Mouse (Mus musculus): Measurements from ENCODE around the gene Ttf1.

Gene Ttf1

DNA sequence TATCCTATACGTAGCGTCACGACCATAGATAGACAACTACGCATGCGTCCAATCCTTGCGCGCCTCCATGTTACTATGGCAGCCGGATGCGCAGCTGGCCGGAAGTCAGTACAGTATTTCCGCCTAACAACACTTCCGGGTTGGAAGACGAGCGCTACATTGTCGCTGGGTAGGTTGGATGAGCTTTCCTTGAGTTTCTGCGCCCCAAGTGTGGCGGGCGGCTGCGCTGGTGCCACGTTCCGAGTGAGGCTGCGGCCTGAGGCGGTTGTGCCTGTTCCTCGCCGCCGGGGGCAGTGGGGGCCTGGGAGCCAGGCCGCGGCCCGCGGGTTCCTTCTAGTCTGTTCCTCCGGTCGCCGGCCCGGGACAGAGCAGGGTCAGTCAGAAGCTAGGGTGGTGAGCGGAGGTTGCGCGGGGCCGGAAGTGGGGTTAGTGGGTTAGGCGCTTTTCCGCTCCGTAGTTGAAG is at the start of gene Ttf1:
Gene Ttf1, plus strand, starts transcription at position 128 of the 463 bp plus-strand sequence.
- DNase-seq: peak; percentile 88 to 92

- DNase-seq: no peak
Observed at GRCm38 (mm10) chr2:29012523-29012922, 47.5 kb upstream of the Ttf1 start.

- no peak for DNase-seq
Observed at GRCm38 (mm10) chr2:29016599-29017587, 43.2 kb upstream of the Ttf1 start.

- DNase-seq: no peak
Observed at GRCm38 (mm10) chr2:29018680-29019079, 41.4 kb upstream of the Ttf1 start.

- no peak for DNase-seq
Observed at GRCm38 (mm10) chr2:29021025-29021424, 39.0 kb upstream of the Ttf1 start.

GRCm38 (mm10) chr2:29023001-29023400 is 37.1 kb upstream of the Ttf1 start:
- DNase-seq: no peak

DNA sequence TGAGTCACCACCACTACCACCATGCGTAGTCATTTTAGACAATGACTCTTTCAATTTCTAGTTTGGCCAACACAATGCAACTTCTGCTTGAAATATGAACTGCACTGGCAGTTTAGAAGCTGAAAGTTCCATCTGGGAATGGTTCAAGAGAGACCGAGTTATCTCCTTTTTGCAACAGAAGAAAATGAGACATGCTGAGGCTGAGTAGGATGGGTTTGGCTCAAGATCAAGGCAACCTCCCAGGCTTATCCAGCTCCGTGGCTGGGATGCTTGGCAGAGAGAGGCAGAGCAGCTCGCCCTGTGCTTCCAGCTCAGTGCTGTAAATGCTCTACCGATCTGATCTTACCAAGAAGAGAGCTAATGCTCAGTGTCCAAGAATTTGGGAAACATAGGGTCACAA is 34.8 kb upstream of the Ttf1 start:
- DNase-seq: no peak

DNA sequence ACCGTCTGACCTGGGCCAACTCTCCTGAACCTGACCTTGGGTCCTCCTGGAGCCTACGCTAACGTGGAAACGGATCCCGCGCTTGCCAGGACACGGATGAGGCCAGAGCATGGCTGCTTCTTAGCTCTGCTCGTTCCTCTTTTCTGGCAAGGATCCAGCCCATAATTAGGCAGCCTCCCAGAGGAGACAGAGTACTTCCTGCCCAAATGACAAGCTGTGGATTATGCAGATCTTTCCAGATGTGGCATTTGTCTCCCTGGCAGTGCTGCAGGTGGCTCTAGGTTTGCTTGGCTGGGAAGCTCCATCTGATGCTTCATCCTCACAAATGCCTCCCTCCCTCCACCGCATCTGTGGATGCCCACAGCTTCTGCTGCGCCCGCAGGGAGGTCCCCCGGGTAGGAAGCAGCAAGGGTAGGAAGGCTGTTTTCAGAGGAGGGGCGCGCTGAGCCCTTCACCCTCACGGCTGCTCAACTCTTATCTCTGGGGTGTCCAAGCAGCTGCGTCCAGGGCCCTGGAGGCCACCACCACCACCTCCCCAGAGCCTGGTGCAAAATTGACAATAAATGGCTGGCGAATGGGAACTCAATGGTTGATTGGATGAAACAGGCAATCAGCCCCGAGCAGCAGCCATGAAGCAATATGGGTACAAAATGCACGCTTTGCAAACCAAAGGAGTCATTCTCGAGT is 29.9 kb upstream of the Ttf1 start:
- DNase-seq: no peak

DNA sequence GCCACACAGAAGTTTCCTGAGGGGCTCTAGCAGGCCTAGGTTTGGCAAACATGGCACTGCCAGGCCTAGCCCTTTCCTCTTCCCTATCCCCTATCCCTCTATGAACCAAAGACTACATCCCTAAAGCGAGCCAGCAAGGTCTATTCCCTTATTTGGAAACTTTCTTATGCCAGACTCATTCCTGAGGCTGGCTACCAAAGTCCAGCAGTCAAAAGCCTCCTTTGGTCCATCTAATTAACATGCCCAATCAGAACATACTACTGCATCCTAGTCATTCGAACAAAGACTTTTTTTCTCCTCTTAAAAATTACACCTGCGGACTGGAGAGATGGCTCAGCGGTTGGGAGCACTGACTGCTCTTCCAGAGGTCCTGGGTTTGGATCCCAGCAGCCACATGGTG is 28.1 kb upstream of the Ttf1 start:
- no peak for DNase-seq

DNA sequence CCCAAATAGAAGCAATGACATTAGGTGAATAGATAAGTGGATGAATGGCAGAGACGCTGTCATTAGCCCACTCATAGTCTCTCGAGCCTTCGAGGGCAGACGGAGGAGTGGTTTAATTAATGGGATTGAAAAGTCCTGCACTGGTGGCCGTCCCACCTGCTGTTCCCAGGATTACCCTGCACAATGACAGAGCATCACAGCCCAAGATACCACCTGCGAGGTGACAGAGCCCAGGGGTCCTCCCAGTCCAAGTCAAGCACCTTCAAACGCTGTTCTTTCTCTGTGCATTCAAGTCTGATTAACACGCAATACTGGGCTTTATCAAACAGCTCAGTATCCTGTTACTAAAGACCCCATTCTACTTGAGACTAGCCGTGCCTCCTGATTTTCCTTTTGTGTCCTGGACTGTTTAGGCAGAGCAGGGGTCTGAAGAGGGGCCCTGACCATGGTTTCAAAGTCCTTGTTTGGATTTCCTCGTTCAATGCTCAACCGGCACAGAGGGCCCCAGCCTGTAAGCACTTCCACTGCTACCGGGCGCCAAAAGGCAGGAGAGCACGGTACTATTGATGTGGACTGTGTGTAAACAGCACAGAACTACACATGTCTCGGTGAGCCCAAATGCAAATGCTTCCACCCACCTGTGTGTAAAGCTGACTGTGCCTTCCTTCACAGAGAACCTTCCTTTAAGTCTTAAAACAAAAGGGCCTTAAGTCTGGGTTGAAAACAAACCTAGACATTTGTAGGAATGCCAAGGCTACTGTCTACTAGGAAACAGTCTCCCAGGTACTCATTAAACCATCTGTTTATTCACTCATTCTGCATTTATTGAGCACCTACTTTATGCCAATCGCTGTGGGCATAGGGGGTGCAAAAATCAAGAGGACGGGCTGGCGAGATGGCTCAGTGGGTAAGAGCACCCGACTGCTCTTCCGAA is 25.3 kb upstream of the Ttf1 start:
- DNase-seq: no peak

- DNase-seq: no peak
Observed at GRCm38 (mm10) chr2:29035698-29036097, 24.4 kb upstream of the Ttf1 start.

- DNase-seq: no peak
Observed at GRCm38 (mm10) chr2:29039741-29040140, 20.3 kb upstream of the Ttf1 start.

- no peak for DNase-seq
Observed at GRCm38 (mm10) chr2:29040594-29041476, 19.2 kb upstream of the Ttf1 start.

GRCm38 (mm10) chr2:29041477-29041768 is 18.6 kb upstream of the Ttf1 start:
- no peak for DNase-seq

- no peak for DNase-seq
Observed at GRCm38 (mm10) chr2:29042124-29042523, 17.9 kb upstream of the Ttf1 start.

GRCm38 (mm10) chr2:29046151-29046550 is 13.9 kb upstream of the Ttf1 start:
- DNase-seq: no peak

DNA sequence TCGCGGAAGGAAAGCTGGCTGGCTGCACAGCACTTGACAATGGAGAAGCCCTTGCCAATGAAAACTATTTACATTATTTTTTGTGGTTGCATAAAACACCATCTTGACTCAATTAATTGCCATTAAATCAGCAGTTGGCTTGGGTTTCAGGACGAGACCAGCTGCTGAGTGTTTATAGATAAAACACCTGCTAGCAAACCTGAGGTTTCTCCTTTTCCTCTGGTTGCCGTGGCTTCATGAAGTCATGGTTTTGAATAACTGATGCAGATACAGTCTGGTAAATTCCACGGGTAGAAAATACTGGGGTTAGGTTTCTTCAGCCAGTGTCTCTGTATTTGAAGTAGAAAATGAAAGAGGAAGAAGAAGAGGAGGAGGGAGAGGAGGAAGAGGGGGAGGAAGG is 8.1 kb upstream of the Ttf1 start:
- DNase-seq: no peak

DNA sequence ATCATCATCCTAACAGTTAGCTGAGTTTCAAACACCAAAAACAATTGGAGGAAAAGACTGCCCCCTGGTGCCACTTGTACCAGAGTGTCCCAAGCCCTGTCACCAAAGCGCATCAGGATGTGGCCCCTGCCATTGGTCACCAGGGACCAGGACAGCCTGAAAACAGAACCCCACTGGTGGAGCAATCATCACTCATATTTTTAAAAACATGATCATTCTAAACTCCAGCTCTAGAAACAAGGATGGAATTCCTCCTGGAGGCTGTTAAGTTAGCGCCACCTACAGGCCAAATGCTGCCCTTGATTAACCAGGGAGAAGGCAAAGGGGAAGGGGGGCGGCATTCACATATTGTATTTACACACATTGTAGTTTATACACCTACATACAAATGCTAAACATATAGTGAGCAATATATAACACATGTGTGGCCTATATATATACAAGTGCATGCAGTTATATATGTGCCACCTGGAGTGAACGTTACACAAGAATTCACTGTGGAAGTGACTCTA is 7.1 kb upstream of the Ttf1 start:
- peak; percentile 39 to 55 for DNase-seq

DNA sequence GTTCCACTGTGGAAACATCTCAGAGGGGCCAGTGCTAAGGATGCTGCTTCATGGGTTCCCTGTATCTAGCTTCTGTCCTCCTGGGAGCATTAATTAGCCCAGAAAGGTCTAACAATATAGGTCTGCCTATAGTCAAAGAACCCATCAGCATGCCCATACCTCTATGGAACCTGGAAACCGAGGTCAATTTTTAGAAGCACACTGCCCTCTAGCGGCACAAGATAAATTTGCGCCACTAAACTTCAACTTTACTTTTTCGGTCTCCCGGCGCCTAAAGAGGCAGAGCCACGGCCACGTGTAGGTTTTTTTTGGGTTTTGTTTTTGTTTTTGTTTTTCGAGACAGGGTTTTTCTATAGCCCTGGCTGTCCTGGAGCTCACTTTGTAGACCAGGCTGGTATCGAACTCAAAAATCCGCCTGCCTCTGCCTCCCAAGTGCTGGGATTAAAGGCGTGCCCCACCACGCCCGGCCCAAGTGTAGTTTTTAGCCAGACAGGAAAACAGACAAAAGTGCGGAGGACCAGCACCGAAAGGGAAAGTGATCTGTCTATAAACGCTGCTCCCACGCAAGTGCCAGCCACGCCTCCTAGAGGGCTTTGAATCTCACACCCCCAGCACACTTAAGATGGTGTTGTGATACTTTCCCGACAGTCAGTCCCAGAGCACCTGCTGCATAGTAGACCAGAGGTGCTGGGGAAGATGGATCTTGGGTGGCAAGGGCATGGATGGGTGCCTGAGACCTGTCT is 6.1 kb upstream of the Ttf1 start:
- peak; percentile 56 to 66 for DNase-seq

- no peak for DNase-seq
Observed at GRCm38 (mm10) chr2:29054545-29054935, 5.5 kb upstream of the Ttf1 start.

DNA sequence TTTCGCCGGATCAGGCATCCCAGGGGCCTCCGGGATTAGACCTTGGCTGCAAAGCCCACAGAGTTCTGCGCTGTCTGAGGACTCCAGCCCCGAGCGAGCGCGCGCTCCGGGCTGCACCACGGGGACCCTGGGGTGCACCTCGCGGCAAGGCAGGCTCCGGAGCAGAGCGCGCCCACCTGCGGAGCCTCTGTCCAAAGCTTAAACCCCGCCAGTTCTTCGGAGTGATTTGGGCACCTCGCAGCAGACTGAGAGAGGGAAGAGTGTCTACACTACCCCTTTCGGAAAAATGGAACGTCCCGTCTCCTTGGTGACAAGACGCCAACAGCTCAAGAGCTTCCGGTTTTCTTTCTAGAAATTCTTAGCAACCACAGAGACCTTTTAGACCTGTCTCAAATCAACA is 5.1 kb upstream of the Ttf1 start, which contains the start of gene Cfap77:
Gene Cfap77, minus strand, starts transcription at position 76 of the 400 bp plus-strand sequence.
- DNase-seq: peak; percentile 7 to 12

Measured in cerebellum, postnatal 36 days (tissue).